Mouse (Mus musculus): ENCODE data around the gene Lhfpl2. TPM values are rescaled to one million over a fixed set of nuclear protein-coding genes. Genes with fewer than 3 reads are reported as not detected.
A peak's percentile ranks its signal among the peaks of the same experiment; 100 is the strongest.

The Lhfpl2 gene
- polyA plus RNA-seq, 1 experiment from 2014 or later, result 6.8 TPM

GRCm38 (mm10) chr13:94069421-94070307, 12.1 kb downstream of the Lhfpl2 start:
- DNase-seq (ENCODE audit: low spot score) (no peak), ATAC-seq (ENCODE audit: low FRiP score, low TSS enrichment) (no peak)
- Histone ChIP-seq H3K36me3 (ENCODE audit: control insufficient read depth, insufficient read depth, low read length) (no peaks in the 10 kb centered on the region), H3K27ac (replicated peaks) (no peak overlapping the region), H3K9me3 (ENCODE audit: control insufficient read depth, low read length) (no peaks in the 10 kb centered on the region), H3K9ac (ENCODE audit: low read length) (no peak overlapping the region), H3K4me1 (replicated peaks; ENCODE audit: control insufficient read depth, insufficient read depth) (peaks cover 2% of the 10 kb centered on the region), H3K4me2 (replicated peaks; ENCODE audit: low read depth) (no peak overlapping the region), H3K4me3 (ENCODE audit: low read depth, low read length) (no peak overlapping the region), H3K27me3 (ENCODE audit: control insufficient read depth, insufficient read depth, low read length) (no peaks in the 10 kb centered on the region)
- TF ChIP-seq EP300 (optimal IDR thresholded peaks at IDR 0.05) (no peak), CTCF (IDR thresholded peaks at IDR 0.05; ENCODE audit: low read depth) (no peak)
- WGBS, result 81% methylated on average over 16 of the region's 16 CpGs

- Histone ChIP-seq H3K4me1 (replicated peaks; ENCODE audit: control insufficient read depth, insufficient read depth) (peaks cover 2% of the 10 kb centered on the region; the same call in 1 of the 2 replicates), H3K9ac (ENCODE audit: low read length) (no peak overlapping the region), H3K27me3 (ENCODE audit: control insufficient read depth, insufficient read depth, low read length) (no peaks in the 10 kb centered on the region), H3K4me2 (replicated peaks; ENCODE audit: low read depth) (no peak overlapping the region), H3K27ac (replicated peaks) (no peak overlapping the region), H3K4me3 (ENCODE audit: low read depth, low read length) (no peak overlapping the region), H3K9me3 (ENCODE audit: control insufficient read depth, low read length) (no peaks in the 10 kb centered on the region), H3K36me3 (ENCODE audit: control insufficient read depth, insufficient read depth, low read length) (no peaks in the 10 kb centered on the region)
- WGBS, result 97% methylated on average over 3 of the region's 3 CpGs
- no peak for TF ChIP-seq EP300 (optimal IDR thresholded peaks at IDR 0.05)
- TF ChIP-seq CTCF (IDR thresholded peaks at IDR 0.05; ENCODE audit: low read depth), result peak; percentile 41
- no peak for ATAC-seq (ENCODE audit: low FRiP score, low TSS enrichment)
- no peak for DNase-seq (ENCODE audit: low spot score)
Measured at GRCm38 (mm10) chr13:94070308-94070619, 12.7 kb downstream of the Lhfpl2 start.

GRCm38 (mm10) chr13:94070927-94071326, 13.3 kb downstream of the Lhfpl2 start:
- H3K27ac ChIP-seq (replicated peaks), result no peak overlapping the region
- TF ChIP-seq CTCF (IDR thresholded peaks at IDR 0.05; ENCODE audit: low read depth), result no peak
- no peak for TF ChIP-seq EP300 (optimal IDR thresholded peaks at IDR 0.05)

GRCm38 (mm10) chr13:94073046-94073715, 15.6 kb downstream of the Lhfpl2 start:
- H3K36me3 ChIP-seq (ENCODE audit: control insufficient read depth, insufficient read depth, low read length), result no peaks in the 10 kb centered on the region
- H3K27me3 ChIP-seq (ENCODE audit: control insufficient read depth, insufficient read depth, low read length), result no peaks in the 10 kb centered on the region
- H3K27ac ChIP-seq (replicated peaks), result peak overlapping the region; percentile 67; the same call in 1 of the 2 replicates
- no peaks in the 10 kb centered on the region; the same call in 1 of the 2 replicates for H3K4me1 ChIP-seq (replicated peaks; ENCODE audit: control insufficient read depth, insufficient read depth)
- peak; percentile 76 for ATAC-seq (ENCODE audit: low FRiP score, low TSS enrichment)
- TF ChIP-seq CTCF (IDR thresholded peaks at IDR 0.05; ENCODE audit: low read depth) (no peak), EP300 (optimal IDR thresholded peaks at IDR 0.05) (no peak)
- 31% methylated on average over 9 of the region's 9 CpGs for WGBS
- no peak overlapping the region for H3K4me2 ChIP-seq (replicated peaks; ENCODE audit: low read depth)
- no peak overlapping the region for H3K4me3 ChIP-seq (ENCODE audit: low read depth, low read length)
- no peak overlapping the region for H3K9ac ChIP-seq (ENCODE audit: low read length)
- no peaks in the 10 kb centered on the region for H3K9me3 ChIP-seq (ENCODE audit: control insufficient read depth, low read length)
- peak; percentile 21 for DNase-seq (ENCODE audit: low spot score)

More at GRCm38 (mm10) chr13:94070927-94071326, 13.3 kb downstream of the Lhfpl2 start:
- no peak for DNase-seq (ENCODE audit: low spot score)
- Histone ChIP-seq H3K4me1 (replicated peaks; ENCODE audit: control insufficient read depth, insufficient read depth) (peaks cover 2% of the 10 kb centered on the region; the same call in 1 of the 2 replicates), H3K9me3 (ENCODE audit: control insufficient read depth, low read length) (no peaks in the 10 kb centered on the region), H3K9ac (ENCODE audit: low read length) (no peak overlapping the region), H3K27me3 (ENCODE audit: control insufficient read depth, insufficient read depth, low read length) (no peaks in the 10 kb centered on the region), H3K36me3 (ENCODE audit: control insufficient read depth, insufficient read depth, low read length) (no peaks in the 10 kb centered on the region), H3K4me2 (replicated peaks; ENCODE audit: low read depth) (no peak overlapping the region), H3K4me3 (ENCODE audit: low read depth, low read length) (no peak overlapping the region)
- ATAC-seq (ENCODE audit: low FRiP score, low TSS enrichment), result no peak
- 93% methylated on average over 3 of the region's 3 CpGs for WGBS

- H3K4me1 ChIP-seq (replicated peaks; ENCODE audit: control insufficient read depth, insufficient read depth), result no peaks in the 10 kb centered on the region; the same call in 1 of the 2 replicates
Measured at GRCm38 (mm10) chr13:94073716-94074115, 16.1 kb downstream of the Lhfpl2 start.

More at GRCm38 (mm10) chr13:94073716-94074115, 16.1 kb downstream of the Lhfpl2 start:
- Histone ChIP-seq H3K9me3 (ENCODE audit: control insufficient read depth, low read length) (no peaks in the 10 kb centered on the region), H3K36me3 (ENCODE audit: control insufficient read depth, insufficient read depth, low read length) (no peaks in the 10 kb centered on the region), H3K27me3 (ENCODE audit: control insufficient read depth, insufficient read depth, low read length) (no peaks in the 10 kb centered on the region), H3K27ac (replicated peaks) (no peak overlapping the region), H3K9ac (ENCODE audit: low read length) (no peak overlapping the region), H3K4me3 (ENCODE audit: low read depth, low read length) (no peak overlapping the region), H3K4me2 (replicated peaks; ENCODE audit: low read depth) (no peak overlapping the region)
- ATAC-seq (ENCODE audit: low FRiP score, low TSS enrichment) (no peak), DNase-seq (ENCODE audit: low spot score) (no peak)
- 69% methylated on average over 5 of the region's 5 CpGs for WGBS
- no peak for TF ChIP-seq EP300 (optimal IDR thresholded peaks at IDR 0.05)
- no peak for TF ChIP-seq CTCF (IDR thresholded peaks at IDR 0.05; ENCODE audit: low read depth)
